Mouse (Mus musculus) stomach, embryonic 15.5 days (tissue): Measurements from ENCODE around the gene Rpl3l. TPM values are rescaled to one million over a fixed set of nuclear protein-coding genes. Genes with fewer than 3 reads are reported as not detected.

Experiments used
- ATAC-seq: fragments of 200-750 bp; cut with Nextera tagmentation; 2 replicates; pipeline ENCODE4 v1.8.0; 2017; ENCODE audit warnings: low read depth, moderate number of reproducible peaks, moderate TSS enrichment; ENCODE audit not compliant: insufficient read depth, low FRiP score
- H3K27ac ChIP-seq: fragments of 300-500 bp; sonication (generic); 2 replicates; pipeline ENCODE4 v1.5.1; 2015; ENCODE audit warnings: mild to moderate bottlenecking, inconsistent platforms
- H3K27me3 ChIP-seq: fragments of 300-500 bp; sonication (generic); replicated peaks from 2 replicates; pipeline ENCODE4 v1.6.1; 2015; ENCODE audit warnings: inconsistent platforms
- H3K36me3 ChIP-seq: fragments of 300-500 bp; sonication (generic); 2 replicates; pipeline ENCODE4 v1.6.1; 2015; ENCODE audit warnings: inconsistent platforms
- H3K4me1 ChIP-seq: fragments of 300-500 bp; sonication (generic); 2 replicates; pipeline ENCODE4 v1.6.1; 2015; ENCODE audit warnings: inconsistent platforms
- H3K4me2 ChIP-seq: fragments of 300-500 bp; sonication (generic); 2 replicates; pipeline ENCODE4 v1.6.1; 2015; ENCODE audit warnings: mild to moderate bottlenecking, inconsistent platforms
- H3K4me3 ChIP-seq: fragments of 300-500 bp; sonication (generic); replicated peaks from 2 replicates; pipeline ENCODE4 v1.5.1; 2015; ENCODE audit warnings: inconsistent platforms
- H3K9ac ChIP-seq: fragments of 300-500 bp; sonication (generic); 2 replicates; pipeline ENCODE4 v1.6.1; 2015; ENCODE audit warnings: inconsistent platforms
- H3K9me3 ChIP-seq: fragments of 300-500 bp; sonication (generic); 2 replicates; pipeline ENCODE4 v1.6.1; 2016; ENCODE audit warnings: inconsistent platforms
- WGBS: fragments of 180-500 bp; shearing (Covaris S2); methylation state at CpG from one replicate; pipeline ENCODE4 v1.1.7; 2015; 5-methylcytosine and 5-hydroxymethylcytosine counted together
- polyA plus RNA-seq: library from polyadenylated mRNA; unstranded; fragments of >200 nt; fragmentation: Nextera tagmentation; extraction: Ambion mirVana; gene quantifications from 2 replicates; pipeline ENCODE4 v1.2.1, GENCODE M21; 2015

The Rpl3l gene
- polyA plus RNA-seq, 1 experiment from 2014 or later = not detected

DNA sequence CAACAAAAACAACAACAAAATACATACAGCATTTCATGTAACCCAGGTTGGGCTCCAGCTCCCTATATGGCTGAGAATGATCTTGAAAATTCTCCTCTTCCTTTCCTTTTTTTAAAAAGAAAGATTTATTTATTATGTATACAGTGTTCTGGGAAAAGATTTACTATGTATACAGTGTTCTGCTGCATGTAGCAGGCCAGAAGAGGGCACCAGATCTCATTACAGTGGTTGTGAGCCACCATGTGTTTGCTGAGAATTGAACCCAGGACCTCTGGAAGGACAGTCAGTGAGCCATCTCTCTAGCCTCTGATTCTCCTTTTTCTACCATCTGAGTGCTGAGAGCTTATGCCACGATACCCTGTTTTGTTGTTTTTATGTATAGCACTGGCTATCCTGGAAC is 6.9 kb downstream of the Rpl3l start:
- H3K36me3 ChIP-seq = no peaks in the 10 kb centered on the region
- WGBS = 83% methylated on average over 1 of the region's 1 CpGs
- no peak overlapping the region for H3K9ac ChIP-seq
- no peaks in the 10 kb centered on the region for H3K9me3 ChIP-seq
- H3K27me3 ChIP-seq = no peaks in the 10 kb centered on the region
- no peak overlapping the region for H3K27ac ChIP-seq
- peaks cover 14% of the 10 kb centered on the region; the same call in 1 of the 2 replicates for H3K4me1 ChIP-seq
- no peak overlapping the region for H3K4me2 ChIP-seq
- H3K4me3 ChIP-seq = no peak overlapping the region
- ATAC-seq = no peak

DNA sequence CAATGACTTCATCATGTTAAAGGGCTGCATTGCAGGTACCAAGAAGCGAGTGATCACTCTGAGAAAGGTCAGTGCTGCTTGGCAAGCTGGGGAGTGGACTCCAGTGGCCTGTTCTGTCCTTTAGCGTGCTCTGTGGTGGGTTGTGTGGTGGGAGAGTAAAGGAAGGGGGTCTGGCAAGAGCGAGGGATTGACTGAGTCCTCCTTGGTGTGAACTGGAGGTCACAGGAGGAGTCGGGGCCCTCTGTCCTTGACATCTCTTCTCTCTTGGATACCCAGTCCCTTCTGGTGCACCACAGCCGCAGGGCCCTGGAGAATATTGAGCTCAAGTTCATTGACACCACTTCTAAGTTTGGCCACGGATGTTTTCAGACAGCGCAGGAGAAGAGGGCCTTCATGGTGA is 7.8 kb downstream of the Rpl3l start:
- Histone ChIP-seq H3K27ac (no peak overlapping the region), H3K27me3 (no peaks in the 10 kb centered on the region), H3K4me1 (peaks cover 19% of the 10 kb centered on the region; the same call in 1 of the 2 replicates), H3K36me3 (0 out of 2 replicates have a peak, but pooled peaks cover 6% of the 10 kb centered on the region), H3K4me3 (no peak overlapping the region), H3K4me2 (no peak overlapping the region), H3K9me3 (no peaks in the 10 kb centered on the region), H3K9ac (no peak overlapping the region)
- no peak for ATAC-seq
- 87% methylated on average over 7 of the region's 7 CpGs for WGBS

DNA sequence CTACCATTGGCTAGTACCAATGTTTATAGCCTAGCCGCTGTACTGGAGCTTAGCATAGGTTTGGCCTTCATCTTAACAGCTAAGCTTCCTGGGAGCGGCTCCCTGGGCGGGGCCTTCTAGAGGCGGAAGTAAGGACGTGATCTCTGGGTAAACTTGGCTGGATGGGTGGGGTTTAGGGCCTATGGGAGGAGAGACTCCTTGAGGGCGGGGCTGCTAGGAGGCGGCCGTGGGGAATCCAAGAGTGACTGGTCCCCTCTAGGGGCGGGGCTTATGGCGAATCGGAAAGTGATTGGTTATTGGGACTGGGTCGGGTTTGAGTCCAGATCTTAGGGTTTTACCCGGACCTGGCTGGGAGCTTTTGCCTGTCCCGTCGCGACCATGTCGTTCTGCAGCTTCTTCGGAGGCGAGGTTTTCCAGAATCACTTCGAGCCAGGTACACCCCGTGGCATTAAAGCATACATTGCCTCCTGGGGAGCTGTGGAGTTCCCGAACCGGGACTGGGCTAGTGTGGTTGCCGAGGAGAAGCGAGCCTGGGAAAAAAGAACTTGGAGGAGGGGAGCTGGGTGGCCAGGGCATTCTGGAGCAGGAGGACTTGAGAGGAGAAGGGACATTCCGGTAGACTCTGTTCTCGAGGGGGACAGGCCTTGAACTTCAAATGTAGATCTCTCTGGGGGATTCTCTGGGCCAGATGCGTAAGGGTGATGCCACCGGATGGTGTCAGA is 8.9 kb downstream of the Rpl3l start, which contains the start of gene Msrb1:
Gene Msrb1 (plus strand): TSS at position 313 of the 722 bp plus-strand sequence.
- no peaks in the 10 kb centered on the region for H3K27me3 ChIP-seq
- H3K4me2 ChIP-seq = peak within 1 kb of the TSS; percentile 91
- peak within 1 kb of the TSS; percentile 71 for H3K4me3 ChIP-seq
- H3K9me3 ChIP-seq = no peaks in the 10 kb centered on the region
- ATAC-seq = peak; percentile 97
- peaks cover 10% of the 10 kb centered on the region; the same call in 1 of the 2 replicates for H3K36me3 ChIP-seq
- peak within 1 kb of the TSS; percentile 62 for H3K27ac ChIP-seq
- under 1% methylated on average over 29 of the region's 29 CpGs for WGBS
- H3K4me1 ChIP-seq = peaks cover 19% of the 10 kb centered on the region; the same call in 1 of the 2 replicates
- peak within 1 kb of the TSS; percentile 40 for H3K9ac ChIP-seq

DNA sequence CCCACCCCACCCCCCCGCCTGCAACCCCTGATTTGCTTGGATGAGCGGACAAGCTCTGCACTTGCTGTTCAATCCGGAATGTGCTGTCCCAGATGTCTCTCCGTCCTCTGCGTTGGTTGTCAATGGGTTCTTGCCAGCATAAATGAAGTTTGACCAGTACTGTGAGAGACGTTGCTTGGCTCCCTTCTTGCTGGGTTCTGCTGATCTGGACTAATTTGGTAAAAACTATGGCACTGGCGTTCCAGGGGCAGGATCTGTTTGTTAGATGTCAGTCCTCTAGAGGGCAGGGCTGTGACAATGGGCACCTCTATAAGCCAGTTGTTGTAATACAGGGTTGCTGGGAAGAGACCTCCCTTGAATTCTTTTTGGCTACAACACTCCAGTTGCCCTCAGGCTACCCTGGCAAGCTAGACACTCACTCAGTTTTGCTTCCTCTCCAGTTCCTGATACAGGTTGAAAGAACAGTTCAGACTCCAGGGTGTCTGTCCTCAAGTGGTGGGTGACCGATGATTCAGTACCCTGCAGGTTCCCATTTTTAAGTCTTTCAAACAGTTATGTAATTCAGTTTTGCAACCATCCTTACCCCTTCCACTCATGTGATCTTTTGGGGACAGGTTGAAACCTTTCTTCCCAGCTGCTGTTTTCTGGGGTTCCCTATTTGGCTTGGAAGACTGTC is 9.7 kb downstream of the Rpl3l start:
- Histone ChIP-seq H3K9ac (peak overlapping the region; percentile 40), H3K36me3 (peaks cover 10% of the 10 kb centered on the region; the same call in 1 of the 2 replicates), H3K4me2 (peak overlapping the region; percentile 91), H3K9me3 (no peaks in the 10 kb centered on the region), H3K4me1 (peaks cover 19% of the 10 kb centered on the region; the same call in 1 of the 2 replicates), H3K4me3 (peak overlapping the region; percentile 71), H3K27me3 (no peaks in the 10 kb centered on the region), H3K27ac (peak overlapping the region; percentile 49; the same call in 1 of the 2 replicates)
- ATAC-seq = no peak
- 20% methylated on average over 8 of the region's 8 CpGs for WGBS

GRCm38 (mm10) chr17:24738238-24738637 is 10.6 kb downstream of the Rpl3l start:
- Histone ChIP-seq H3K4me3 (no peak overlapping the region), H3K27ac (no peak overlapping the region), H3K9ac (no peak overlapping the region), H3K36me3 (peaks cover 10% of the 10 kb centered on the region; the same call in 1 of the 2 replicates), H3K9me3 (no peaks in the 10 kb centered on the region), H3K4me2 (no peak overlapping the region), H3K27me3 (no peaks in the 10 kb centered on the region), H3K4me1 (peaks cover 19% of the 10 kb centered on the region; the same call in 1 of the 2 replicates)
- WGBS = 80% methylated on average over 4 of the region's 4 CpGs
- ATAC-seq = no peak

DNA sequence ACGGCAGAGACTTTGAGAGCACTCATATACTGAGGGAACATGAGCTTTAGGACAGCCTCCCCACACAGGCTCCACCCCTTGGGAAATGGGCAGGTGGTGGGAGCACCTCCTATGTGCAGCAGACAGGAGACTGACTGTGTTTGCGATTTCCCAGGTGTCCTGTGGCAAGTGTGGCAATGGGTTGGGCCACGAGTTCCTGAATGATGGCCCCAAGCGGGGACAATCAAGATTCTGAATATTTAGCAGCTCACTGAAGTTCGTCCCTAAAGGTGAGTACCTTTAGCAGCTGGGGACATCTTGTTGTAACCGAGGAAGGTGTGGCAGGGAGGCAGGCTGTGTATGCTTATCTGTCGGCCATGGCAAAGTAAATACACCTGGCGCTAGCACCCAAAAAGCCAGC is 12.3 kb downstream of the Rpl3l start:
- no peak for ATAC-seq
- no peak overlapping the region; the same call in 1 of the 2 replicates for H3K27ac ChIP-seq
- H3K4me1 ChIP-seq = peaks cover 19% of the 10 kb centered on the region; the same call in 1 of the 2 replicates
- no peaks in the 10 kb centered on the region for H3K9me3 ChIP-seq
- H3K4me3 ChIP-seq = no peak overlapping the region
- no peak overlapping the region for H3K9ac ChIP-seq
- H3K4me2 ChIP-seq = no peak overlapping the region
- peaks cover 10% of the 10 kb centered on the region; the same call in 1 of the 2 replicates for H3K36me3 ChIP-seq
- 67% methylated on average over 8 of the region's 8 CpGs for WGBS
- no peaks in the 10 kb centered on the region for H3K27me3 ChIP-seq

GRCm38 (mm10) chr17:24742307-24742706 is 14.7 kb downstream of the Rpl3l start:
- WGBS = 78% methylated on average over 8 of the region's 8 CpGs
- 0 out of 2 replicates have a peak, but pooled peaks cover 13% of the 10 kb centered on the region for H3K4me1 ChIP-seq
- H3K9ac ChIP-seq = no peak overlapping the region
- ATAC-seq = no peak
- H3K9me3 ChIP-seq = no peaks in the 10 kb centered on the region
- H3K4me2 ChIP-seq = no peak overlapping the region
- H3K27ac ChIP-seq = no peak overlapping the region
- no peaks in the 10 kb centered on the region for H3K27me3 ChIP-seq
- no peak overlapping the region for H3K4me3 ChIP-seq
- H3K36me3 ChIP-seq = peaks cover 10% of the 10 kb centered on the region; the same call in 1 of the 2 replicates

- Histone ChIP-seq H3K4me2 (no peak overlapping the region), H3K27ac (no peak overlapping the region), H3K9ac (no peak overlapping the region), H3K9me3 (no peaks in the 10 kb centered on the region), H3K36me3 (peaks cover 10% of the 10 kb centered on the region; the same call in 1 of the 2 replicates), H3K4me1 (0 out of 2 replicates have a peak, but pooled peaks cover 12% of the 10 kb centered on the region), H3K27me3 (no peaks in the 10 kb centered on the region), H3K4me3 (no peak overlapping the region)
- no peak for ATAC-seq
- WGBS = 79% methylated on average over 5 of the region's 5 CpGs
Observed at GRCm38 (mm10) chr17:24743896-24744295, 16.3 kb downstream of the Rpl3l start.

- no peak for ATAC-seq
- H3K27ac ChIP-seq = no peak overlapping the region
- no peak overlapping the region for H3K9ac ChIP-seq
- peaks cover 10% of the 10 kb centered on the region; the same call in 1 of the 2 replicates for H3K36me3 ChIP-seq
- 67% methylated on average over 3 of the region's 3 CpGs for WGBS
- H3K4me1 ChIP-seq = 0 out of 2 replicates have a peak, but pooled peaks cover 11% of the 10 kb centered on the region
- no peaks in the 10 kb centered on the region for H3K27me3 ChIP-seq
- H3K4me2 ChIP-seq = no peak overlapping the region
- no peaks in the 10 kb centered on the region for H3K9me3 ChIP-seq
- no peak overlapping the region for H3K4me3 ChIP-seq
Observed at GRCm38 (mm10) chr17:24744381-24744780, 16.8 kb downstream of the Rpl3l start.

- H3K27me3 ChIP-seq = peaks cover 7% of the 10 kb centered on the region; the same call in 1 of the 2 replicates
- no peaks in the 10 kb centered on the region for H3K9me3 ChIP-seq
- WGBS = 21% methylated on average over 7 of the region's 7 CpGs
- H3K27ac ChIP-seq = no peak overlapping the region
- H3K4me2 ChIP-seq = no peak overlapping the region
- H3K4me1 ChIP-seq = 0 out of 2 replicates have a peak, but pooled peaks cover 5% of the 10 kb centered on the region
- peak; percentile 74 for ATAC-seq
- peaks cover 4% of the 10 kb centered on the region; the same call in 1 of the 2 replicates for H3K36me3 ChIP-seq
- H3K4me3 ChIP-seq = no peak overlapping the region
- no peak overlapping the region for H3K9ac ChIP-seq
Observed at GRCm38 (mm10) chr17:24745526-24746497, 18.2 kb downstream of the Rpl3l start.

- Histone ChIP-seq H3K9ac (no peak overlapping the region), H3K4me1 (0 out of 2 replicates have a peak, but pooled peaks cover 5% of the 10 kb centered on the region), H3K9me3 (no peaks in the 10 kb centered on the region), H3K4me2 (no peak overlapping the region), H3K27ac (no peak overlapping the region), H3K4me3 (no peak overlapping the region), H3K36me3 (no peaks in the 10 kb centered on the region), H3K27me3 (peaks cover 17% of the 10 kb centered on the region)
- ATAC-seq = peak; percentile 32; the same call in 1 of the 2 replicates
- 31% methylated on average over 4 of the region's 4 CpGs for WGBS
Observed at GRCm38 (mm10) chr17:24746986-24747385, 19.4 kb downstream of the Rpl3l start.
